Mouse (Mus musculus): Measurements from ENCODE around the gene Ccl25.

- TF ChIP-seq POLR2A (IDR thresholded peaks at IDR 0.05; ENCODE audit: insufficient read depth, low read depth, low read length), result no peak
- TF ChIP-seq CTCF (IDR thresholded peaks at IDR 0.05; ENCODE audit: insufficient read depth, low read depth, low read length), result no peak
Measured at GRCm38 (mm10) chr8:4313254-4314124, 11.5 kb upstream of the Ccl25 start.
